Mouse (Mus musculus) bone marrow, adult 2 months (tissue): ENCODE measurements around the gene Ubash3b. TPM values are rescaled to one million over a fixed set of nuclear protein-coding genes. Genes with fewer than 3 reads are reported as not detected.
A peak's percentile ranks its signal among the peaks of the same experiment; 100 is the strongest.

ENCODE experiments used
- H3K27ac ChIP-seq: fragments of 200-500 bp; 2 replicates; pipeline ENCODE4 v1.5.1; 2012; ENCODE audit warnings: low read depth, mild to moderate bottlenecking, control low read depth, inconsistent platforms, low read length; ENCODE audit not compliant: control insufficient read depth, poor library complexity, insufficient read depth
- H3K4me1 ChIP-seq: fragments of 200-500 bp; 2 replicates; pipeline ENCODE4 v1.6.1; 2011; ENCODE audit warnings: low read length; ENCODE audit not compliant: control insufficient read depth, insufficient read depth
- H3K4me3 ChIP-seq: fragments of 200-500 bp; replicated peaks from 2 replicates; pipeline ENCODE3; 2011; ENCODE audit warnings: mild to moderate bottlenecking, low read depth, low read length, control low read depth; ENCODE audit not compliant: control insufficient read depth
- CTCF ChIP-seq: fragments of 200-500 bp; IDR thresholded peaks from 2 replicates; pipeline ENCODE4 v1.5.1; 2011; ENCODE audit warnings: low read length, control low read depth; ENCODE audit not compliant: control insufficient read depth, insufficient read depth
- POLR2A ChIP-seq: fragments of 200-500 bp; IDR thresholded peaks from 2 replicates; pipeline ENCODE4 v1.6.1; 2011; ENCODE audit warnings: low read depth, mild to moderate bottlenecking, control low read depth, low read length, borderline replicate concordance; ENCODE audit not compliant: control insufficient read depth
- WGBS: fragments of 180-500 bp; shearing (Covaris S2); methylation state at CpG from one replicate; pipeline ENCODE4 v1.1.7; 2018; 5-methylcytosine and 5-hydroxymethylcytosine counted together
- polyA plus RNA-seq: library from polyadenylated mRNA; stranded (reverse); fragments of >200 nt; gene quantifications from 2 replicates; pipeline ENCODE4 v1.2.4, GENCODE M21; 2011; ENCODE audit warnings: low replicate concordance; ENCODE audit not compliant: missing spikeins, insufficient read depth, insufficient read length

Gene Ubash3b
- polyA plus RNA-seq, 1 experiment = 33.4 TPM

DNA sequence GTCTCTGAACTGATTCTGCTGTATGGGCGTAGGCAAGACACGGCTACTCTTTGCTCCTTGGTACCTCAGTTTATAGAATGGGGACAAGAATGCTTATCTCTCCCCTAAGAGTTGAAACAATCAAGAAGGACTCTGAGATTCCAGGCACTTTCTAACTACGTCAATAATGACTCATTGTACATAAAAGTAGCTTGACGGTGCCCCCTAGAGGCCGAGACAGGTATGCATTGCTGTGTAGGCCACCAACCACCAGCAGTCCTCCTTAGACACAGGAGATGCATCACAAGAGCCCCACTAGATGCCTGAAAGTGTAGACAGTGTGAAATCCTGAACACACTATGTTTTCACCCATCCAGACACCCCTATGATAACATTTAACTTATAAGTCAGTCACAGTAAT lies 133.0 kb downstream of the Ubash3b start:
- H3K4me1 ChIP-seq = no peaks in the 10 kb centered on the region
- no peak overlapping the region for H3K27ac ChIP-seq
- no peak overlapping the region for H3K4me3 ChIP-seq
- WGBS = 43% methylated on average over 5 of the region's 5 CpGs
- no peak for TF ChIP-seq POLR2A
- peak; percentile 60 for TF ChIP-seq CTCF

DNA sequence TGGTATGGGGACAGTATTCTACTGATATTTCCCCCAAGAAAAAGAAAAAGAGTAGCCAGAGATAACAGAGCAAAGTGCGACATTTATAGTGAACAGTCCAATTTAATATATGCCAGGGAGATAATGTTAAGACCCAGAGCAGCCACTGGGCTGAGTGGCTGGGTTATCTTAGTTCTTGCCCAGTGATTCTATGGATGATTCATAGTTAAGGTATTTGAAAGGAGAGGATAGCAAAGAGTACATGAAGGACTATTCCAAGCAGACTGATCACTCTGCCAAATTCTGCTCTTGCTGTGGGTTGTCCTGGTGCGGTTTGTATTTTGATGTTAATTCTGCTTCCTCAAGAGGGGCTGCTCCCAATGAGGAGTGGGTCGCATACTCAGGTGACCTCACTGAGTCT lies 139.8 kb downstream of the Ubash3b start:
- WGBS = 87% methylated on average over 3 of the region's 3 CpGs
- no peaks in the 10 kb centered on the region for H3K4me1 ChIP-seq
- H3K4me3 ChIP-seq = no peak overlapping the region
- TF ChIP-seq POLR2A = no peak
- TF ChIP-seq CTCF = no peak
- H3K27ac ChIP-seq = no peak overlapping the region

DNA sequence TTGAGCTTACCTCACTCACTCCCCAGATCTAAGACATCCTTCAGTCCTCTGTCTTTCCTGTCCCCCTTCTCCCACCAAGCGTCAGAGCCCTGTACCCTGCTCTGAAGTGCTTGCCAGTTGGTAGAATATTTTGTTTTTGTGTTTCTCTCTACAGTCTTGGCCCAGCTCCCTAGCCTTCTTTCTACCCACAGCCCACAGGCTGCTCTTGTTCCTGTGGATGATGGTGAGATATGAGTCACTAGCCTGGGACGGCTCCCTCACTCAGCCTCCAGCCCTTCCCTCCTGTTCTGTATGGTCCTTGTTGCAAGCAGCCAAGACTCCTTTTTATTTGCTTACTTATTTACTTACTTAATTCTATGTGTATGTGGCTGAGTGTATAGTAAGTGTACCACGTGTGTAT lies 141.0 kb downstream of the Ubash3b start:
- WGBS = 82% methylated on average over 3 of the region's 3 CpGs
- H3K4me1 ChIP-seq = no peaks in the 10 kb centered on the region
- H3K27ac ChIP-seq = no peak overlapping the region

DNA sequence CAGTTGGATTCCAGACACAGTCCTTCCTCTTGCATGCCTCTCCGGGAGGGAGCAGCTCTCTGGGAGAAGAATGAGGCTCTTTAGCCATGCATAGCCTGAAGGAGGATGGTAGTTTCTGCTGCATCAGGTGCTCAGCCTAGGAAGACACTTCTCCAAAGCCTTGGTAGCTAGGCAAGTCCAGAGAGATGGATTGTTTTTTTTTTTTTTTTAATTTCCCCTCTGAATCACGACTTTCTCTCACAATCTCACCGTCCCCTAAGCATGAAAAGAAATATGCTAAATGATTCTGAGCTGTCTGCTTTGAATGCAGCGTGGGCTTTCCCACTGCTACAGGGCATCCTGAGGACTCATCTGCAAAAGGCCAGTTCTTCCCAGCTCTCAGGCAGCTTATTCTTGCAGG lies 147.0 kb downstream of the Ubash3b start:
- no peak overlapping the region for H3K4me3 ChIP-seq
- no peaks in the 10 kb centered on the region for H3K4me1 ChIP-seq
- 80% methylated on average over 4 of the region's 4 CpGs for WGBS
- TF ChIP-seq POLR2A = no peak
- TF ChIP-seq CTCF = no peak
- no peak overlapping the region for H3K27ac ChIP-seq

More for the DNA sequence above, 141.0 kb downstream of the Ubash3b start:
- TF ChIP-seq CTCF = no peak
- TF ChIP-seq POLR2A = no peak
- no peak overlapping the region for H3K4me3 ChIP-seq

DNA sequence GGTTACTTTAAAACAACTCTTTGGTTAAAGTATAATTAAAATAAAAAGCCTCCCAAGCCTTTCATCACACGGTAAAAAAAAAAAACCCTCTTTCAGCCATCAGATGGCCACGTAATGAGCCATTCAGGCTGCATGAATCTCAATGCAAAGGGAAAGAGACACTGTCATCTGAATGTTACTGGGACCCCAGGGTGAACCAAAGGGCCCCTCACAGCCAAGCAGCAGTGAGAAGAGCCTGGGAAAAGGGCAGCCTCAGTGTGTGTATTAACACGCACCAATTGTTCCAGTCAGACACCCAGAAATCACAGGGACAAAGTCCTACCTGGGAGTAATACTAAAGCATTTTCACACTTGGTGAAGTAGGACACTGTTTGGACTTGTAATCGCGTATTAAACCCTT lies 149.0 kb downstream of the Ubash3b start:
- Histone ChIP-seq H3K4me1 (no peaks in the 10 kb centered on the region), H3K27ac (no peak overlapping the region), H3K4me3 (no peak overlapping the region)
- 87% methylated on average over 5 of the region's 5 CpGs for WGBS
- no peak for TF ChIP-seq CTCF
- no peak for TF ChIP-seq POLR2A

DNA sequence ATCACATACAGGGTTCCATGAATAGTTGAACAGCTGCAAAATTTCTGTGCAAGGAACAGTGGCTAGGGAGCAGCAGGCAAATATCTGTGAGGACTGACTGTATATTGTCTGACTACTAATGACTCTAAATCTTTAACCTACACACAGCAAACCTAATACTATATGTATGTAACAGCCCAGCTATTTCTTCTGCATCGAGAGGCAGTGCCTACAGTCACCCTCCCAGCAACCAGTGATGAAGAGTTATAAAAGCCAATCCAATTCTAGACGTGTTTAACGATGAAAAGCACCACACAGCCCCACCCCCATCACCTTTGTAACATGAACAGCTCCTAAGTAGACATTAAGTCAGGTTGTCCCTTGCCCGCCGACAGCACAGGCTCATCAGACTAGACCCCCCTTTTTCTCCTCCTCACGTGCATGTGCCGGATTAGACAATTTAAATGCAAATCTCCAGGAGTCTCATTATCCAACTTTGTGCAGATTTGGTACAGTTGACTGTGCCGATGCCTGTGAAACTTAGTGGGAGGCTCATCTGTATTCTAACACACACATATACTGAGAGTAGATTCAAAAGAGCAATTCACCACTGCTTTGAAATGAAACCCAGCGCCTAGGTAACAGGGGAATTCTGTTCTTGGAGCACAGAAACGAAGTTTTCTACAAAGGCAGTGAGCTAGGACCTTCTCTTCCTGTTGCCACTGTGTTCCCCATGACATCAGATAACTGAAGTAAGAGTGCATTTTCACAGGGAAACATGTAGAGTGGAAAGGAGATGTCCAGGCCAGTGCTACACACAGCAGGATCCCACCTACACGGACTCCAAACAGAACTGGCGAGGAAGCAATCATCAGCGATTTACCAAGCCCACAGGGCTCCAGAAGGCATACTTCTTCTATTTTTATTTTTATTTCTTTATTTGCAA lies 149.7 kb downstream of the Ubash3b start:
- 84% methylated on average over 13 of the region's 13 CpGs for WGBS
- no peak for TF ChIP-seq CTCF
- TF ChIP-seq POLR2A = no peak
- Histone ChIP-seq H3K27ac (no peak overlapping the region), H3K4me1 (no peaks in the 10 kb centered on the region), H3K4me3 (no peak overlapping the region)

DNA sequence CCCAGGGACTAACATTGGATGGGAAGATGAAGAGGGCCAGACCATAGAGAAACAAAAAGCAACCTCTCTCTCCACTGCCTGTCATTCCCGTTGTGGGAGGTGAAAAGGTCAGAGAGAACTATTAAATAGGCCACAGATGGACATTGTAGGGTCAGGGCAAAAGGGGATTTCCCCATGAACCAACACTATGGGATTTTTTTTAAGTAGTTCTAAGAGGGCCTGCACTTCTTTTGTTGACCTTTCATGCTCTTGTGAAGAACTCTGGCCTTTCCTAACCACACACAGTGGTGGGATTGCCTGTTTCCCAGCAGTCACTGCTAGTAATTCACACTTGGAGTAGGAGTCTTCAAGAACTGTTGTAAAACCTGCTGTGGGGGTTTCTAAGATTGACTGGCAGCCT lies 153.7 kb downstream of the Ubash3b start:
- no peak overlapping the region for H3K27ac ChIP-seq
- 48% methylated on average over 1 of the region's 1 CpGs for WGBS
- H3K4me1 ChIP-seq = no peaks in the 10 kb centered on the region
- TF ChIP-seq CTCF = no peak
- H3K4me3 ChIP-seq = no peak overlapping the region

DNA sequence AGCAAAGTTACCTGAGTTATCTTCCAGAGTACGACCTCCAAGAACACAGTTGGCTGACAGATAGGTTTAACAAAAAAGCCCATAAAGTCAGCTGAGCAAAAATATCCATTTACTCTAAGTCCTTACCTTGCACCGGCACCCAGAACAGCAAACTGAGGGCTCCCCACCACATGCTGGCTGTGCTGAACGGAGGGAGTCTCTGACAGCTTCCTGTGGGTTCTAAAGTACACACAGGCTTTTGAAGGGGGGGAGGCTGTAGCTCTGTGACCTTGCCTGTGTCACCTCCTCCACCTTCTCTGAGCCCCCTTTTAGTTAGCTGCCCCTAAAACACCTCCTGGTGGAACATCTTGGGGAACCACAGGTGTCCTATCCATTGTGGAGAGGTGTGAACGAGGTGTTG lies 157.1 kb downstream of the Ubash3b start, which contains the start of gene Crtam:
Crtam (minus strand) TSS at position 214 of the 400 bp plus-strand sequence.
- TF ChIP-seq POLR2A = no peak
- no peak for TF ChIP-seq CTCF
- H3K4me3 ChIP-seq = no peak within 1 kb of the TSS
- H3K27ac ChIP-seq = no peak within 1 kb of the TSS
- WGBS = 31% methylated on average over 4 of the region's 4 CpGs
- no peaks in the 10 kb centered on the region for H3K4me1 ChIP-seq

DNA sequence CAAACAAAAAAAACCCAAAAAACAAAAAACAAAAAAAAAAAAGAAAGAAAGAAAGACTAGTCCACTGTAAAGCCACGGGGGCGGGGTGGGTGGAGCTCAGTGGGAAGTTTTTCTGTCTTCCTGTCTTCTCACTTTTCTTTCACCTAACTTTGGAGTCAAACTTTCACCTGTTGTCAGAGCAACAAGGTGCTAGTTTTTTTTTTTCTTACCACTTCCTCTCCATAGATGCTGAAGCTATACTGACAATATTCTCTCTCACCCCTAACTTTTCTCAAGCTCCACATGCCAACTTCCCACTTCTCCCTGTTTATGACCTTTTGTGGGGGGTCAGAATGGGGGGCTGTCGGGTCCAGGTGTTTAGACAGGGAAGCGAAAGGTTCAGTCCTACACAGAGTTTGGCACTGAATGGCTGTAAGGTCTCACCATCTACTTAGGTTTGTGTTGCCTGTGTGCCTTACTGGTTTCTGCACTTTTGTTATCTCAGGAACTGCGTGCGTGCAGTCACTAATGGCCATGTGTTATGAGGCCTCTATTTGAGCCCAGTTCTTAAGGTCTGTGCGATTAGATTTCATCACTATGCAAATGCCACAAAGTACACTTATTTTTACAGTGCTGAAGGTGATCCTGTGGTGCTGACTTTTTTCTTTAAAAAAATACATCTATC lies 164.2 kb downstream of the Ubash3b start:
- Histone ChIP-seq H3K4me1 (no peaks in the 10 kb centered on the region), H3K27ac (no peak overlapping the region), H3K4me3 (no peak overlapping the region)
- TF ChIP-seq POLR2A (no peak), CTCF (no peak)
- 47% methylated on average over 7 of the region's 7 CpGs for WGBS
